Mouse (Mus musculus): Measurements from ENCODE around the gene Ube2l3. TPM values are rescaled to one million over a fixed set of nuclear protein-coding genes. Genes with fewer than 3 reads are reported as not detected.

Ube2l3 gene
- total and polyA plus RNA-seq, 3 experiments: 137 to 2,006 (median 297) TPM

DNA sequence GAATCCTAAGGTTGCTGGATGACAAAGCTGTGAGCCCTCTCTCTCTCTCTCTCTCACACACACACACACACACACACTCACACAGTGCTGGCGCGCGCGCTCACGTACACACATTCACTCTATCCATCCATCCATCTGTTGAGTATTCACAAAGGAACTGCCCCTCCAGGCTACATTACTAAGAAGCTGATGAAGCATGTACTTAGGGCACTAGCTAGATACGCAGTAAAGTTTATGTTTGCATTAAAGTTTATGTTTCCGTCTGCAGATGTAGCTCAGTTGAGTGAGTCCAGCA is 69.6 kb downstream of the Ube2l3 start:
- no peaks in the 10 kb centered on the region for H3K9me3 ChIP-seq (replicated peaks; ENCODE audit: insufficient read depth, low read length)
- H3K79me2 ChIP-seq (ENCODE audit: control insufficient read depth, insufficient read depth, low read length, poor library complexity): peaks cover 16% of the 10 kb centered on the region
- H3K27me3 ChIP-seq (ENCODE audit: control insufficient read depth in 1 of 2, insufficient read depth in 2 of 2, low read length in 2 of 2): no peaks in the 10 kb centered on the region
- peaks cover 0 to 15% of the 10 kb centered on the region in 2 experiments; a peak in 2 of 4 replicates for H3K4me1 ChIP-seq (ENCODE audit: control insufficient read depth in 1 of 2, insufficient read depth in 2 of 2, low read length in 2 of 2)
- TF ChIP-seq SMC3 (IDR thresholded peaks at IDR 0.05; ENCODE audit: low read depth, low read length): no peak
- TF ChIP-seq ETS1 (IDR thresholded peaks at IDR 0.05; ENCODE audit: low read depth, low read length): no peak
- no peak for TF ChIP-seq POLR2A (IDR thresholded peaks at IDR 0.05; ENCODE audit: control insufficient read depth in 1 of 2, insufficient read depth in 1 of 2, low read depth in 1 of 2, low read length in 2 of 2, poor library complexity in 1 of 2)
- no peak for TF ChIP-seq USF2 (IDR thresholded peaks at IDR 0.05; ENCODE audit: borderline replicate concordance in 1 of 2, insufficient read depth in 1 of 2, low read depth in 1 of 2, low read length in 2 of 2)
- TF ChIP-seq BHLHE40 (IDR thresholded peaks at IDR 0.05; ENCODE audit: borderline replicate concordance, low read depth, low read length): no peak
- no peak for TF ChIP-seq ZMIZ1 (IDR thresholded peaks at IDR 0.05; ENCODE audit: low read depth, low read length)
- no peak for TF ChIP-seq KAT2A (conservative IDR thresholded peaks at IDR 0.05; ENCODE audit: low read depth, low read length)
- TF ChIP-seq RAD21 (IDR thresholded peaks at IDR 0.05; ENCODE audit: low read depth, low read length): no peak
- TF ChIP-seq ZNF384 (IDR thresholded peaks at IDR 0.05; ENCODE audit: low read depth, low read length): no peak
- TF ChIP-seq ZKSCAN1 (IDR thresholded peaks at IDR 0.05; ENCODE audit: low read depth, low read length): no peak
- no peak for TF ChIP-seq MAX (IDR thresholded peaks at IDR 0.05; ENCODE audit: low read length)
- TF ChIP-seq UBTF (IDR thresholded peaks at IDR 0.05; ENCODE audit: borderline replicate concordance, insufficient read depth, low read depth, low read length): no peak
- TF ChIP-seq SIN3A (IDR thresholded peaks at IDR 0.05; ENCODE audit: low read length): no peak
- TF ChIP-seq NRF1 (IDR thresholded peaks at IDR 0.05; ENCODE audit: insufficient read depth, low read depth, low read length, poor library complexity, severe bottlenecking): no peak
- no peak for TF ChIP-seq GABPA (IDR thresholded peaks at IDR 0.05; ENCODE audit: low read depth, low read length)
- TF ChIP-seq HCFC1 (IDR thresholded peaks at IDR 0.05; ENCODE audit: low read depth, low read length): no peak
- TF ChIP-seq GATA1 (IDR thresholded peaks at IDR 0.05; ENCODE audit: low read depth, low read length): no peak
- no peak for TF ChIP-seq JUND (IDR thresholded peaks at IDR 0.05; ENCODE audit: low read depth, low read length)
- TF ChIP-seq POLR2AphosphoS2 (IDR thresholded peaks at IDR 0.05; ENCODE audit: low read length): no peak
- no peak for TF ChIP-seq MAZ (IDR thresholded peaks at IDR 0.05; ENCODE audit: low read depth, low read length)
- H3K4me3 ChIP-seq (ENCODE audit: control insufficient read depth in 1 of 2, insufficient read depth in 1 of 2, low read depth in 2 of 2, low read length in 2 of 2): peak overlapping the region; percentile 58 to 70
- peak; percentile 76 for DNase-seq (ENCODE audit: low read depth, low spot score)
- H3K9ac ChIP-seq (ENCODE audit: control insufficient read depth, low read depth, low read length, poor library complexity, severe bottlenecking): peak overlapping the region; percentile 78
- peaks cover 0 to 2% of the 10 kb centered on the region in 2 experiments; a peak in 2 of 4 replicates for H3K36me3 ChIP-seq (ENCODE audit: control insufficient read depth in 1 of 2, insufficient read depth in 2 of 2, low read length in 2 of 2)
- peak overlapping the region; percentile 75 for H3K27ac ChIP-seq (ENCODE audit: control insufficient read depth, low read depth, low read length)
